Mouse (Mus musculus) stomach, postnatal 0 days (tissue): ENCODE data around the gene Tfam. TPM values are rescaled to one million over a fixed set of nuclear protein-coding genes. Genes with fewer than 3 reads are reported as not detected.
A peak's percentile ranks its signal among the peaks of the same experiment; 100 is the strongest.

ENCODE experiments used
- ATAC-seq: fragments of 200-750 bp; cut with Nextera tagmentation; 2 replicates; pipeline ENCODE4 v1.8.0; 2017; ENCODE audit not compliant: low FRiP score, low TSS enrichment
- DNase-seq: peaks from one replicate; pipeline ENCODE4 v3.0.0-alpha.2; 2016; ENCODE audit warnings: low spot score
- H3K27ac ChIP-seq: fragments of 300-500 bp; sonication (generic); replicated peaks from 2 replicates; pipeline ENCODE4 v1.5.1; 2014; ENCODE audit warnings: mild to moderate bottlenecking, control low read depth
- H3K27me3 ChIP-seq: fragments of 300-500 bp; sonication (generic); 2 replicates; pipeline ENCODE4 v1.6.1; 2014; ENCODE audit warnings: low read length; ENCODE audit not compliant: control insufficient read depth, insufficient read depth
- H3K36me3 ChIP-seq: fragments of 300-500 bp; sonication (generic); 2 replicates; pipeline ENCODE4 v1.6.1; 2014; ENCODE audit warnings: low read length, mixed read lengths; ENCODE audit not compliant: control insufficient read depth, insufficient read depth
- H3K4me1 ChIP-seq: fragments of 300-500 bp; sonication (generic); replicated peaks from 2 replicates; pipeline ENCODE4 v1.6.1; 2014; ENCODE audit warnings: antibody characterized with exemption; ENCODE audit not compliant: control insufficient read depth, insufficient read depth
- H3K4me2 ChIP-seq: fragments of 300-500 bp; sonication (generic); replicated peaks from 2 replicates; pipeline ENCODE4 v1.6.1; 2014; ENCODE audit warnings: low read depth, mild to moderate bottlenecking, control low read depth, moderate library complexity
- H3K4me3 ChIP-seq: fragments of 300-500 bp; sonication (generic); 2 replicates; pipeline ENCODE4 v1.5.1; 2014; ENCODE audit warnings: low read depth, low read length, control low read depth
- H3K9ac ChIP-seq: fragments of 300-500 bp; sonication (generic); 2 replicates; pipeline ENCODE4 v1.6.1; 2014; ENCODE audit warnings: mild to moderate bottlenecking, low read length, control low read depth, mixed read lengths
- H3K9me3 ChIP-seq: fragments of 300-500 bp; sonication (generic); 2 replicates; pipeline ENCODE4 v1.6.1; 2016; ENCODE audit warnings: low read length; ENCODE audit not compliant: control insufficient read depth
- CTCF ChIP-seq: IDR thresholded peaks from 2 replicates; pipeline ENCODE4 v1.5.1; 2016; ENCODE audit warnings: antibody characterized with exemption, low read depth, mild to moderate bottlenecking, moderate library complexity
- EP300 ChIP-seq: optimal IDR thresholded peaks from 2 replicates; pipeline ENCODE3; 2016; ENCODE audit warnings: antibody characterized with exemption
- WGBS: fragments of 180-500 bp; shearing (Covaris S2); extraction: QIAGEN DNeasy Blood & Tissue Kit; methylation state at CpG from one replicate; pipeline ENCODE4 v1.1.7; 2014; 5-methylcytosine and 5-hydroxymethylcytosine counted together
- polyA plus RNA-seq: library from polyadenylated mRNA; unstranded; fragments of >200 nt; fragmentation: Nextera tagmentation; extraction: Ambion mirVana; gene quantifications from 2 replicates; pipeline ENCODE4 v1.2.1, GENCODE M21; 2015

The Tfam gene
- polyA plus RNA-seq, 1 experiment from 2014 or later = 33.2 TPM

- H3K4me2 ChIP-seq = no peak overlapping the region
- no peak overlapping the region for H3K9ac ChIP-seq
- H3K9me3 ChIP-seq = no peaks in the 10 kb centered on the region
- H3K36me3 ChIP-seq = no peaks in the 10 kb centered on the region; the same call in 1 of the 2 replicates
- H3K27ac ChIP-seq = no peak overlapping the region
- DNase-seq (peak; percentile 82), ATAC-seq (peak; percentile 70; the same call in 1 of the 2 replicates)
- no peaks in the 10 kb centered on the region for H3K4me1 ChIP-seq
- H3K27me3 ChIP-seq = no peaks in the 10 kb centered on the region
- 12% methylated on average over 8 of the region's 8 CpGs for WGBS
- H3K4me3 ChIP-seq = no peak overlapping the region
- no peak for TF ChIP-seq EP300
- peak; percentile 90 for TF ChIP-seq CTCF
Measured at GRCm38 (mm10) chr10:71218228-71218892, 19.7 kb downstream of the Tfam start.

- H3K4me3 ChIP-seq = no peak overlapping the region
- H3K4me2 ChIP-seq = no peak overlapping the region
- 73% methylated on average over 9 of the region's 9 CpGs for whole genome bisulfite sequencing
- H3K9me3 ChIP-seq = no peaks in the 10 kb centered on the region
- H3K27me3 ChIP-seq = no peaks in the 10 kb centered on the region
- no peak overlapping the region for H3K9ac ChIP-seq
- DNase-seq (no peak), ATAC-seq (no peak)
- TF ChIP-seq CTCF (no peak), EP300 (no peak)
- no peak overlapping the region for H3K27ac ChIP-seq
- H3K4me1 ChIP-seq = no peaks in the 10 kb centered on the region
- no peaks in the 10 kb centered on the region for H3K36me3 ChIP-seq
Measured at GRCm38 (mm10) chr10:71215996-71216395, 22.1 kb downstream of the Tfam start.

DNA sequence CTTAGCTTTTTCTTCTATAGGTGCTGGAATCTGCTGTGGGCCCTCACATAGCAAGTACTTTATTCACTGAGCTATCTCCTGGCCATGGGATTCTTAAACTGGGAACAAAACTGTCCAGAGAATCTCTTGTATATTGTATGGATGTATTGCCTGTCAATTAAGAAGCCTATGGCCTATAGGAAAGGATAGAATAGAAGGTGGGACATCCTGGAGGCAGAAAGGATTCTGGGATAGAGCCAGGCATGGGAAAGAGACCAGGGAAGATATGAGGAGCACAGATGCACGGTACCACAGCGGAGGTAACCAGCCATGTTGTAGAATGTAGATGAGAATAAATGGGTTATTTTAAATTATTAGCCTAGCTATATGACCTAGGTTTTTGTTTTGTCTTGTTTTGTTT is 36.6 kb downstream of the Tfam start:
- Histone ChIP-seq H3K27me3 (no peaks in the 10 kb centered on the region), H3K36me3 (no peaks in the 10 kb centered on the region), H3K9me3 (no peaks in the 10 kb centered on the region), H3K4me3 (no peak overlapping the region), H3K4me2 (no peak overlapping the region), H3K4me1 (no peaks in the 10 kb centered on the region), H3K27ac (no peak overlapping the region), H3K9ac (no peak overlapping the region)
- no peak for TF ChIP-seq CTCF
- TF ChIP-seq EP300 = no peak
- DNase-seq = no peak
- 84% methylated on average over 2 of the region's 2 CpGs for WGBS
- no peak for ATAC-seq

DNA sequence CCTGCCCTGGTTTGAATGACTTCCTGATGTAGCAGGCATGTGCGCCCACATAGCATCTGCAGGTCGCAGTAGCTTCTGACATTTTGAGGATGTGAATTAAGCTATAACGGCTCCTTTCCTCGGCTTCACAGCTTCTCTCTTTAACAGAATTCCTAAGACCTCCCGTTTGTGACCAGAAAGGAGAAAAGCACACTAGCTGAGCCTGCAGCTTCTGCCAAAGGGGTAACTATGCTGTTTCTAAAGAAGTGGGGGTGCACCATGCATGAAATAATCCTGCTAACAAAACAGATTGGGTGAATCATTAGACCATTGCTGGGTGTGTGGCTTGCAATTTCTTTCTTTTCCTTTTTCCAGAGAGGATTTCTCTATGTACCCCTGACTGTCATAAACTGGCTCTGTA is 37.1 kb downstream of the Tfam start:
- ATAC-seq (no peak), DNase-seq (no peak)
- no peaks in the 10 kb centered on the region for H3K36me3 ChIP-seq
- TF ChIP-seq CTCF (no peak), EP300 (no peak)
- no peaks in the 10 kb centered on the region for H3K4me1 ChIP-seq
- WGBS = 60% methylated on average over 5 of the region's 5 CpGs
- no peak overlapping the region for H3K27ac ChIP-seq
- H3K9ac ChIP-seq = no peak overlapping the region
- H3K4me3 ChIP-seq = no peak overlapping the region
- H3K4me2 ChIP-seq = no peak overlapping the region
- H3K27me3 ChIP-seq = no peaks in the 10 kb centered on the region
- no peaks in the 10 kb centered on the region for H3K9me3 ChIP-seq

DNA sequence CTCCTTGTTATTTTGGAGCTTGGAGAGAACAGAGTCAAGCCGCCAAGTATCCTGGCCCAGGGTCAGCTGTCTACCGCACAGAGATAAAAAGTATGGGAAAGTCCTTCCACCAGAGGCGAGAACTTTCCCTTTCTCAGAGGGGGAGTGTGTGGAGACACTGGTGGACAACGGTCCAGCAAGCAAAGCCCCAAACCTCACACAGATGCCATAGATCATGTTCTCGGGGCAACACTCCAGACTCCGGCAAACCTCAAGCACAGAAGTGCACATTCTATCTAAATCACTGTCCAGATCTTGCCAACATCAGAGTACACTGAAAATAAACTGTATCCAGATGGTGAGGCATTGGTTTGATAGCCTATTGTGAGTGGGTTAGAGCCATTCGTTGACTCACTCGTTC is 39.4 kb downstream of the Tfam start:
- H3K4me1 ChIP-seq = no peaks in the 10 kb centered on the region
- no peak overlapping the region for H3K4me2 ChIP-seq
- no peaks in the 10 kb centered on the region for H3K27me3 ChIP-seq
- DNase-seq (no peak), ATAC-seq (no peak)
- H3K4me3 ChIP-seq = no peak overlapping the region
- H3K9me3 ChIP-seq = no peaks in the 10 kb centered on the region
- no peaks in the 10 kb centered on the region for H3K36me3 ChIP-seq
- H3K27ac ChIP-seq = no peak overlapping the region
- TF ChIP-seq EP300 = no peak
- TF ChIP-seq CTCF = no peak
- 57% methylated on average over 8 of the region's 8 CpGs for WGBS
- no peak overlapping the region for H3K9ac ChIP-seq

- DNase-seq (no peak), ATAC-seq (no peak)
- Histone ChIP-seq H3K27me3 (no peaks in the 10 kb centered on the region), H3K27ac (no peak overlapping the region), H3K4me3 (no peak overlapping the region), H3K9me3 (no peaks in the 10 kb centered on the region), H3K4me2 (no peak overlapping the region), H3K4me1 (no peaks in the 10 kb centered on the region), H3K36me3 (no peaks in the 10 kb centered on the region), H3K9ac (no peak overlapping the region)
- WGBS = 28% methylated on average over 14 of the region's 14 CpGs
- TF ChIP-seq EP300 = no peak
- TF ChIP-seq CTCF = no peak
Measured at GRCm38 (mm10) chr10:71197036-71197785, 40.9 kb downstream of the Tfam start.
